Mouse (Mus musculus) bone marrow, adult 2 months (tissue): ENCODE results near the gene Med16.

ENCODE experiments used
- CTCF ChIP-seq: fragments of 200-500 bp; IDR thresholded peaks from 2 replicates; pipeline ENCODE4 v1.5.1; 2011; ENCODE audit warnings: low read length, control low read depth; ENCODE audit not compliant: control insufficient read depth, insufficient read depth
- POLR2A ChIP-seq: fragments of 200-500 bp; IDR thresholded peaks from 2 replicates; pipeline ENCODE4 v1.6.1; 2011; ENCODE audit warnings: low read depth, mild to moderate bottlenecking, control low read depth, low read length, borderline replicate concordance; ENCODE audit not compliant: control insufficient read depth

GRCm38 (mm10) chr10:79916808-79917531 lies 8.2 kb upstream of the Med16 start, which contains the start of gene Kiss1r:
- TF ChIP-seq CTCF, result no peak
- peak; percentile 90; the same call in 1 of the 2 replicates for TF ChIP-seq POLR2A
